Mouse (Mus musculus) embryonic facial prominence, embryonic 11.5 days (tissue): ENCODE measurements at regions not wholly inside any gene's neighbourhood (a gene's known extent, or its start where the extent isn't known, plus 50 kb on each side); places are given as distances from the start of the nearest gene placed in this dataset.

Source experiments
- ATAC-seq: fragments of 200-750 bp; cut with Nextera tagmentation; replicated peaks from 2 replicates; pipeline ENCODE4 v1.8.0; 2017; ENCODE audit warnings: low read depth; ENCODE audit not compliant: insufficient number of reproducible peaks, low FRiP score, low TSS enrichment
- DNase-seq: peaks from one replicate; pipeline ENCODE4 v3.0.0-alpha.2; 2015; ENCODE audit warnings: low spot score
- H3K27ac ChIP-seq: fragments of 300-500 bp; sonication (generic); replicated peaks from 2 replicates; pipeline ENCODE4 v1.5.1; 2014; ENCODE audit warnings: mild to moderate bottlenecking, low read depth, low read length, control low read depth
- H3K27me3 ChIP-seq: fragments of 300-500 bp; sonication (generic); 2 replicates; pipeline ENCODE4 v1.6.1; 2014; ENCODE audit warnings: mild to moderate bottlenecking, low read length, moderate library complexity, mixed read lengths; ENCODE audit not compliant: control insufficient read depth, insufficient read depth
- H3K36me3 ChIP-seq: fragments of 300-500 bp; sonication (generic); replicated peaks from 2 replicates; pipeline ENCODE4 v1.6.1; 2014; ENCODE audit warnings: low read depth, mild to moderate bottlenecking, low read length, moderate library complexity, mixed read lengths; ENCODE audit not compliant: control insufficient read depth, insufficient read depth
- H3K4me1 ChIP-seq: fragments of 300-500 bp; sonication (generic); 2 replicates; pipeline ENCODE4 v1.6.1; 2014; ENCODE audit warnings: low read length, mixed read lengths; ENCODE audit not compliant: control insufficient read depth, insufficient read depth
- H3K4me2 ChIP-seq: fragments of 300-500 bp; sonication (generic); 2 replicates; pipeline ENCODE4 v1.6.1; 2014; ENCODE audit warnings: low read depth, mild to moderate bottlenecking, control low read depth, low read length, moderate library complexity
- H3K4me3 ChIP-seq: fragments of 300-500 bp; sonication (generic); 2 replicates; pipeline ENCODE4 v1.5.1; 2014; ENCODE audit warnings: low read depth, low read length, control low read depth
- H3K9ac ChIP-seq: fragments of 300-500 bp; sonication (generic); replicated peaks from 2 replicates; pipeline ENCODE4 v1.6.1; 2014; ENCODE audit warnings: mild to moderate bottlenecking, control low read depth, low read length
- H3K9me3 ChIP-seq: fragments of 300-500 bp; sonication (generic); replicated peaks from 2 replicates; pipeline ENCODE4 v1.6.1; 2016; ENCODE audit warnings: mild to moderate bottlenecking, low read length, inconsistent platforms, mixed read lengths; ENCODE audit not compliant: control insufficient read depth
- WGBS: fragments of 180-500 bp; shearing (Covaris S2); extraction: QIAGEN DNeasy Blood & Tissue Kit; methylation state at CpG from one replicate; pipeline ENCODE4 v1.1.7; 2014; 5-methylcytosine and 5-hydroxymethylcytosine counted together

GRCm38 (mm10) chr8:80307761-80308160, 185.8 kb upstream of the Gypa start:
- ATAC-seq (no peak), DNase-seq (no peak)
- no peaks in the 10 kb centered on the region for H3K27me3 ChIP-seq
- H3K9ac ChIP-seq = no peak overlapping the region
- no peak overlapping the region for H3K4me3 ChIP-seq
- H3K4me2 ChIP-seq = no peak overlapping the region
- H3K27ac ChIP-seq = no peak overlapping the region
- 79% methylated on average over 4 of the region's 4 CpGs for WGBS
- no peaks in the 10 kb centered on the region for H3K9me3 ChIP-seq
- H3K4me1 ChIP-seq = no peaks in the 10 kb centered on the region
- no peaks in the 10 kb centered on the region for H3K36me3 ChIP-seq

- no peaks in the 10 kb centered on the region for H3K36me3 ChIP-seq
- ATAC-seq (no peak), DNase-seq (no peak)
- H3K9ac ChIP-seq = no peak overlapping the region
- WGBS = 69% methylated on average over 5 of the region's 5 CpGs
- H3K4me1 ChIP-seq = no peaks in the 10 kb centered on the region
- H3K9me3 ChIP-seq = no peaks in the 10 kb centered on the region
- no peaks in the 10 kb centered on the region for H3K27me3 ChIP-seq
- H3K27ac ChIP-seq = no peak overlapping the region
- no peak overlapping the region for H3K4me2 ChIP-seq
- H3K4me3 ChIP-seq = no peak overlapping the region
These were observed 195.0 kb upstream of the Gypa start for GRCm38 (mm10) chr8:80298596-80298995.

- DNase-seq = no peak
- no peak for ATAC-seq
- no peaks in the 10 kb centered on the region for H3K36me3 ChIP-seq
- H3K4me2 ChIP-seq = no peak overlapping the region
- no peaks in the 10 kb centered on the region for H3K4me1 ChIP-seq
- WGBS = 83% methylated on average over 1 of the region's 1 CpGs
- H3K27me3 ChIP-seq = no peaks in the 10 kb centered on the region
- no peak overlapping the region for H3K4me3 ChIP-seq
- H3K9ac ChIP-seq = no peak overlapping the region
- no peak overlapping the region for H3K27ac ChIP-seq
- H3K9me3 ChIP-seq = no peaks in the 10 kb centered on the region
These were observed 203.3 kb upstream of the Gypa start for GRCm38 (mm10) chr8:80290311-80290710.

- DNase-seq = no peak
- no peak overlapping the region for H3K4me2 ChIP-seq
- H3K4me3 ChIP-seq = no peak overlapping the region
- H3K9ac ChIP-seq = no peak overlapping the region
- H3K9me3 ChIP-seq = no peaks in the 10 kb centered on the region
- no peak; the same call in 1 of the 2 replicates for ATAC-seq
- H3K36me3 ChIP-seq = no peaks in the 10 kb centered on the region
- H3K27me3 ChIP-seq = no peaks in the 10 kb centered on the region
- no peak overlapping the region for H3K27ac ChIP-seq
- 71% methylated on average over 6 of the region's 6 CpGs for WGBS
- H3K4me1 ChIP-seq = no peaks in the 10 kb centered on the region
These were observed 204.3 kb upstream of the Gypa start for GRCm38 (mm10) chr8:80289282-80289681.

- Histone ChIP-seq H3K36me3 (no peaks in the 10 kb centered on the region), H3K4me2 (no peak overlapping the region), H3K27ac (no peak overlapping the region), H3K9me3 (no peaks in the 10 kb centered on the region), H3K27me3 (no peaks in the 10 kb centered on the region), H3K9ac (no peak overlapping the region), H3K4me1 (no peaks in the 10 kb centered on the region), H3K4me3 (no peak overlapping the region)
- DNase-seq (no peak), ATAC-seq (no peak)
- 71% methylated on average over 7 of the region's 7 CpGs for WGBS
These were observed 211.2 kb upstream of the Hhip start for GRCm38 (mm10) chr8:80268910-80269460.

- H3K27ac ChIP-seq = no peak overlapping the region
- no peak overlapping the region for H3K4me2 ChIP-seq
- H3K9ac ChIP-seq = no peak overlapping the region
- no peaks in the 10 kb centered on the region for H3K9me3 ChIP-seq
- no peaks in the 10 kb centered on the region for H3K36me3 ChIP-seq
- ATAC-seq = no peak
- no peaks in the 10 kb centered on the region for H3K27me3 ChIP-seq
- DNase-seq = no peak
- no peak overlapping the region for H3K4me3 ChIP-seq
- no peaks in the 10 kb centered on the region for H3K4me1 ChIP-seq
- 83% methylated on average over 2 of the region's 2 CpGs for WGBS
These were observed 207.1 kb upstream of the Hhip start for GRCm38 (mm10) chr8:80264915-80265314.

GRCm38 (mm10) chr8:80263468-80263945, 205.7 kb upstream of the Hhip start:
- Histone ChIP-seq H3K4me3 (no peak overlapping the region), H3K4me2 (no peak overlapping the region), H3K36me3 (no peaks in the 10 kb centered on the region), H3K27ac (no peak overlapping the region), H3K4me1 (no peaks in the 10 kb centered on the region), H3K27me3 (no peaks in the 10 kb centered on the region), H3K9me3 (no peaks in the 10 kb centered on the region), H3K9ac (no peak overlapping the region)
- DNase-seq = no peak
- 70% methylated on average over 11 of the region's 11 CpGs for WGBS
- no peak for ATAC-seq

GRCm38 (mm10) chr8:80262911-80263310, 205.1 kb upstream of the Hhip start:
- WGBS = 87% methylated on average over 3 of the region's 3 CpGs
- DNase-seq = no peak

More at GRCm38 (mm10) chr8:80262911-80263310, 205.1 kb upstream of the Hhip start:
- Histone ChIP-seq H3K4me1 (no peaks in the 10 kb centered on the region), H3K27ac (no peak overlapping the region), H3K36me3 (no peaks in the 10 kb centered on the region), H3K9ac (no peak overlapping the region), H3K4me2 (no peak overlapping the region), H3K9me3 (no peaks in the 10 kb centered on the region), H3K4me3 (no peak overlapping the region), H3K27me3 (no peaks in the 10 kb centered on the region)
- ATAC-seq = no peak
